Mouse (Mus musculus): Measurements from ENCODE around the gene Selenov. TPM values are rescaled to one million over a fixed set of nuclear protein-coding genes. Genes with fewer than 3 reads are reported as not detected.

Gene Selenov
- total and polyA plus RNA-seq, 3 experiments, result not detected

GRCm38 (mm10) chr7:28262861-28263260 lies 28.1 kb downstream of the Selenov start:
- no peak for DNase-seq (ENCODE audit: low read depth, low spot score)
- peaks cover 2 to 13% of the 10 kb centered on the region in 2 experiments; a peak in 3 of 4 replicates for H3K4me1 ChIP-seq (ENCODE audit: control insufficient read depth in 1 of 2, insufficient read depth in 2 of 2, low read length in 2 of 2)
- no peak overlapping the region for H3K27ac ChIP-seq (ENCODE audit: control insufficient read depth, low read depth, low read length)
- no peak overlapping the region for H3K9ac ChIP-seq (ENCODE audit: control insufficient read depth, low read depth, low read length, poor library complexity, severe bottlenecking)
- TF ChIP-seq NELFE (IDR thresholded peaks at IDR 0.05; ENCODE audit: low read depth, low read length) (no peak), EP300 (IDR thresholded peaks at IDR 0.05; ENCODE audit: low read depth in 1 of 2, low read length in 2 of 2) (no peak), RAD21 (IDR thresholded peaks at IDR 0.05; ENCODE audit: low read depth, low read length) (no peak), KAT2A (conservative IDR thresholded peaks at IDR 0.05; ENCODE audit: low read depth, low read length) (no peak), ZMIZ1 (IDR thresholded peaks at IDR 0.05; ENCODE audit: low read depth, low read length) (no peak), MYB (IDR thresholded peaks at IDR 0.05; ENCODE audit: low read depth, low read length) (no peak), E2F4 (IDR thresholded peaks at IDR 0.05; ENCODE audit: borderline replicate concordance, low read depth, low read length) (no peak), ZNF384 (IDR thresholded peaks at IDR 0.05; ENCODE audit: low read depth, low read length) (no peak)
- H3K36me3 ChIP-seq (ENCODE audit: control insufficient read depth in 1 of 2, insufficient read depth in 2 of 2, low read length in 2 of 2), result peaks cover 0 to 11% of the 10 kb centered on the region in 2 experiments; a peak in 2 of 4 replicates
- no peak overlapping the region for H3K4me3 ChIP-seq (ENCODE audit: control insufficient read depth in 1 of 2, insufficient read depth in 1 of 2, low read depth in 2 of 2, low read length in 2 of 2)
- no peaks in the 10 kb centered on the region for H3K9me3 ChIP-seq (replicated peaks; ENCODE audit: insufficient read depth, low read length)
- no peaks in the 10 kb centered on the region for H3K79me2 ChIP-seq (ENCODE audit: control insufficient read depth, insufficient read depth, low read length, poor library complexity)
- no peaks in the 10 kb centered on the region for H3K27me3 ChIP-seq (ENCODE audit: control insufficient read depth in 1 of 2, insufficient read depth in 2 of 2, low read length in 2 of 2)

GRCm38 (mm10) chr7:28255476-28255875 lies 35.5 kb downstream of the Selenov start:
- no peak overlapping the region for H3K4me3 ChIP-seq (ENCODE audit: control insufficient read depth in 1 of 2, insufficient read depth in 1 of 2, low read depth in 2 of 2, low read length in 2 of 2)

GRCm38 (mm10) chr7:28254591-28254990 lies 36.4 kb downstream of the Selenov start:
- Histone ChIP-seq H3K79me2 (ENCODE audit: control insufficient read depth, insufficient read depth, low read length, poor library complexity) (no peaks in the 10 kb centered on the region), H3K27me3 (ENCODE audit: control insufficient read depth in 1 of 2, insufficient read depth in 2 of 2, low read length in 2 of 2) (no peaks in the 10 kb centered on the region), H3K9ac (ENCODE audit: control insufficient read depth, low read depth, low read length, poor library complexity, severe bottlenecking) (no peak overlapping the region), H3K9me3 (replicated peaks; ENCODE audit: insufficient read depth, low read length) (no peaks in the 10 kb centered on the region), H3K36me3 (ENCODE audit: control insufficient read depth in 1 of 2, insufficient read depth in 2 of 2, low read length in 2 of 2) (peaks cover 0 to 5% of the 10 kb centered on the region in 2 experiments; a peak in 2 of 4 replicates), H3K4me1 (ENCODE audit: control insufficient read depth in 1 of 2, insufficient read depth in 2 of 2, low read length in 2 of 2) (peaks cover 0 to 12% of the 10 kb centered on the region in 2 experiments; a peak in 1 of 4 replicates), H3K27ac (ENCODE audit: control insufficient read depth, low read depth, low read length) (peak overlapping the region; percentile 96), H3K4me3 (ENCODE audit: control insufficient read depth in 1 of 2, insufficient read depth in 1 of 2, low read depth in 2 of 2, low read length in 2 of 2) (no peak overlapping the region)
- peak; percentile 85 for DNase-seq (ENCODE audit: low read depth, low spot score)
- TF ChIP-seq MXI1 (IDR thresholded peaks at IDR 0.05; ENCODE audit: low read depth, low read length) (no peak), SMC3 (IDR thresholded peaks at IDR 0.05; ENCODE audit: low read depth, low read length) (no peak), TAL1 (IDR thresholded peaks at IDR 0.05; ENCODE audit: low read length) (peak; percentile 83), RAD21 (IDR thresholded peaks at IDR 0.05; ENCODE audit: low read depth, low read length) (no peak), BHLHE40 (IDR thresholded peaks at IDR 0.05; ENCODE audit: borderline replicate concordance, low read depth, low read length) (0 out of 2 replicates have a peak, but pooled peaks have one; percentile 29), RCOR1 (IDR thresholded peaks at IDR 0.05; ENCODE audit: low read depth, low read length) (peak; percentile 99), GABPA (IDR thresholded peaks at IDR 0.05; ENCODE audit: low read depth, low read length) (no peak), MEF2A (IDR thresholded peaks at IDR 0.05; ENCODE audit: extremely low read depth, insufficient replicate concordance, low read depth, low read length, poor library complexity, severe bottlenecking) (no peak), POLR2AphosphoS5 (IDR thresholded peaks at IDR 0.05; ENCODE audit: borderline replicate concordance, low read depth, low read length) (no peak), ELF1 (IDR thresholded peaks at IDR 0.05; ENCODE audit: low read depth, low read length) (no peak), TCF12 (IDR thresholded peaks at IDR 0.05; ENCODE audit: low read depth, low read length) (peak; percentile 100), KAT2A (conservative IDR thresholded peaks at IDR 0.05; ENCODE audit: low read depth, low read length) (no peak), UBTF (IDR thresholded peaks at IDR 0.05; ENCODE audit: borderline replicate concordance, insufficient read depth, low read depth, low read length) (no peak), ZKSCAN1 (IDR thresholded peaks at IDR 0.05; ENCODE audit: low read depth, low read length) (no peak)

More at GRCm38 (mm10) chr7:28255476-28255875, 35.5 kb downstream of the Selenov start:
- Histone ChIP-seq H3K9ac (ENCODE audit: control insufficient read depth, low read depth, low read length, poor library complexity, severe bottlenecking) (no peak overlapping the region), H3K9me3 (replicated peaks; ENCODE audit: insufficient read depth, low read length) (no peaks in the 10 kb centered on the region), H3K4me1 (ENCODE audit: control insufficient read depth in 1 of 2, insufficient read depth in 2 of 2, low read length in 2 of 2) (peaks cover 0 to 12% of the 10 kb centered on the region in 2 experiments; a peak in 1 of 4 replicates), H3K27ac (ENCODE audit: control insufficient read depth, low read depth, low read length) (peak overlapping the region; percentile 96), H3K79me2 (ENCODE audit: control insufficient read depth, insufficient read depth, low read length, poor library complexity) (no peaks in the 10 kb centered on the region), H3K36me3 (ENCODE audit: control insufficient read depth in 1 of 2, insufficient read depth in 2 of 2, low read length in 2 of 2) (peaks cover 0 to 5% of the 10 kb centered on the region in 2 experiments; a peak in 2 of 4 replicates), H3K27me3 (ENCODE audit: control insufficient read depth in 1 of 2, insufficient read depth in 2 of 2, low read length in 2 of 2) (no peaks in the 10 kb centered on the region)
- TF ChIP-seq MAX (IDR thresholded peaks at IDR 0.05; ENCODE audit: low read length) (no peak), RAD21 (IDR thresholded peaks at IDR 0.05; ENCODE audit: low read depth, low read length) (peak; percentile 32), USF2 (IDR thresholded peaks at IDR 0.05; ENCODE audit: borderline replicate concordance in 1 of 2, insufficient read depth in 1 of 2, low read depth in 1 of 2, low read length in 2 of 2) (no peak), MYB (IDR thresholded peaks at IDR 0.05; ENCODE audit: low read depth, low read length) (no peak), HCFC1 (IDR thresholded peaks at IDR 0.05; ENCODE audit: low read depth, low read length) (no peak), GABPA (IDR thresholded peaks at IDR 0.05; ENCODE audit: low read depth, low read length) (no peak), POLR2A (IDR thresholded peaks at IDR 0.05; ENCODE audit: control insufficient read depth in 1 of 2, insufficient read depth in 1 of 2, low read depth in 1 of 2, low read length in 2 of 2, poor library complexity in 1 of 2) (no peak), CTCF (IDR thresholded peaks at IDR 0.05 in 2 of 3, conservative IDR thresholded peaks at IDR 0.05 in 1 of 3; ENCODE audit: control insufficient read depth in 1 of 3, insufficient read depth in 1 of 3, low read depth in 2 of 3, low read length in 3 of 3, poor library complexity in 1 of 3, severe bottlenecking in 1 of 3) (peak; percentile 62 to 73 (median 65)), UBTF (IDR thresholded peaks at IDR 0.05; ENCODE audit: borderline replicate concordance, insufficient read depth, low read depth, low read length) (no peak), MXI1 (IDR thresholded peaks at IDR 0.05; ENCODE audit: low read depth, low read length) (no peak), EP300 (IDR thresholded peaks at IDR 0.05; ENCODE audit: low read depth in 1 of 2, low read length in 2 of 2) (no peak)
- DNase-seq (ENCODE audit: low read depth, low spot score), result peak; percentile 61

Measured in MEL (cell line).